Mouse (Mus musculus): ENCODE data around the gene Cp. TPM values are rescaled to one million over a fixed set of nuclear protein-coding genes. Genes with fewer than 3 reads are reported as not detected.

The Cp gene
- total RNA-seq (2023), result 1.1 TPM

DNA sequence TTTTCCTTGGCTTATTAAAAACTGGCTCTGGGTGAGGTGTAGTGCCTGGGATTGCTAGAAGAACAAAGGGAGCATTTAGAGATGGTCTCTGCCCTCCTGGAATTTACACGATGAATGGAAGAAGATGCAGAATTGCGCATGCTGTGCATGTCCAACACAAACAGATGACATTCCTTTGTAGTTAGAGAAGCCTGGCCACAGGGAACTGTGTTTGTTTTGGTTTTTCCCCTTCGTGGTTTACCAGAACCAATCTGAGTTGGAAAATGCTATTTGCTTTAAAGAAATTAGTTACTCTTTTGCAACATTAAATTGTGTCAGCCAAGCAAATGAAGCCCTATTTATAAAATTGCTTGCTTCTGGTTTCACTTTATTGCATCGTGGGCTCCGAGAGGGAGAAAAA lies at the start of gene Cp:
TSS of gene Cp (plus strand) at position 170 of the 400 bp plus-strand sequence.

DNA sequence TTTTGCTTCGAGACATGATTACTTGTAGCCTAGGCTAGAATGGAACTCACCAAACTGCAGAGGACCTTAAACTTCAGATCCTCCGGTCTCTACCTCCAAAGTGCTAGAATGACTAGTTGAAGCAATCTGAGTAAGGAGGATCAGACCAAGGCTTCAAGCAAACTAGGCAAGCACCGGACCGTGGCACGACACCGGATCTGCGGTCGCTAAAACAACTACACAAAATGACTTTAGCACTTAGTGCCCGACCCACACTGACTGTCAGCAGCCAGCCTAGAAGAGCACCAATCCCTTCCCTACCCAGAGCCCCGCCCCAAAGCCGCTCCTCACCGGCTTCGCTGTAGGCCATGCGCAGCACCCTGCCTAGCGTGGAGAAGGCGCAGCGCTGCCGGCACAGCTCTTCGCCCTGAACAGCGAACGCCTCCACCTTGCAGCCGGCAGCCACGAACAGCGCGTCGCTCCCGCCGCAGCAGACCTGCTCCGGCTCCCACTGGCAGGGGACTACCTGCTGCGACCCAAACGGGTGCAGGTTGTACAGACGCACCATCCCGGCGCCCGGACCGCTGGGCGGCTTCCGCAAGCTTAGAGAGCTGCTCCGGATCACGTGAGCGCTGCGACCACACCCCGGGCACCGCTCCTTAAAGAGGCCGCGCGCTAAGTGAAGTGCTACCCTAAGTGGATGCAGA lies 78.0 kb downstream of the Cp start, which contains the start of gene Hps3:
TSS of gene Hps3 (minus strand) at position 597 of the 686 bp plus-strand sequence.

DNA sequence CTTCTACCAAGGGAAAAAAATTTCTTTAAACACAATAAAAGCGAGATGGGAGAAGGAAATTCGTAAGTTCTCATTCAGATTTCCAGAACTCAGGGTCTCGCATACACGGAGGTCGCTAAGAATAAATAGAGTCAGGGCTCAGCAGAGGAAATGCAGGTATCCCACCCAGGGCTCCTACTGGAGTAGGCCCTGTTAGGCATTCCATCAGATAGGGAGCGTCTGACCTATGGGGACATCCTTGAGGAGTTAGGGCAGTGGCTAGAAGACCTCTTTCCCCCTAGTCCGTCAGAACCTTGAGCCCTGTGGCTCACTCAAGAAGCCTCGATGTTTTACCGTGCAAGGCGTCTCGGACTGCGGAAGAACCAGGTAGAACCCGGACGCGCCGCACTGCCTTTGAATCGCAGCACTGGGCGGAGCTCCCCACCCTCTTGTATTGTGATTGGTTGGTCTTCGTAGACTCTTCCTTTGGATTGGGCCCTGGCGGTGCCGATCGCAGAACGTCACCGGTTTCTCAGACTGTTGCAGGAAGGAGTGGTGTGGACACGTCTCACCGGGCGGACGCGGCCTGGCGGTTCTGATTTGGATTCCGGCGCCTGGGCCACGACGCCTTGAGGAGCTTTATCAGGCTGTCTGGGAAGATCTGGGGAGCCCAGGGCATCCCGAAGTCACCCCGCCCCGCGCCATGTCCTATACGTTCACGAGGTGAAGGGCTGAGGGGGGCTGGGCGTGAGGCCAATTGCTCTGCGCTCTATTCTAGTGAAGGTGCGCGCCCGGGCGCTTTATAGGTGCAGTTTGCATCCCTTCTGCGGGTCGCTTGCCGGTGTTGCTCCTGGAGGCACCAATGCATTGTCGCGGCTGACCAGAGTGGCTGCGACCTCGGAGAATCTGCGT lies 100.7 kb downstream of the Cp start, which contains the start of gene Hltf:
TSS of gene Hltf (plus strand) at position 506 of the 891 bp plus-strand sequence.

Other genes starting within 250 kb of the Cp start
- 80.0 TPM for gene Hps3, start 78.3 kb downstream of the Cp start, total RNA-seq (2023)
- gene Hltf, start 100.8 kb downstream of the Cp start, total RNA-seq (2023), result 60.2 TPM
- gene Gyg, start 198.3 kb downstream of the Cp start, total RNA-seq (2023), result 33.8 TPM

Measured in CD4-positive naive resting alpha-beta T cell, adult 57 days (primary cell).